ENCODE assay signal across 10 mouse cellular contexts in genomic region chr4:107001259-107001810, GRCm38 (mm10).
DNase-seq lines count a peak whose midpoint lies in the region; ATAC-seq and TF ChIP-seq lines count a peak whose summit lies in the region.
"Had no signal": no experiment of that assay in that cellular context is flagged by ENCODE, and none has a peak within 500 bp of the region (broad histone marks: within the 10 kb centered on the region; RNA-seq: fewer than 3 reads in every experiment).

No protein-coding gene starts in this region.

- no peak overlapping the region for H3K4me3 ChIP-seq in layer of hippocampus, adult 2 months
- no peak overlapping the region for H3K4me3 ChIP-seq in hindbrain, embryonic 12.5 days
- H3K4me3 ChIP-seq in limb, embryonic 15.5 days: no peak overlapping the region
- H3K4me3 ChIP-seq in neural tube, embryonic 14.5 days (ENCODE audit: low read depth, low read length): no peak overlapping the region
- no peak overlapping the region for H3K4me3 ChIP-seq in lung, adult 2 months (replicated peaks; ENCODE audit: extremely low read depth, low read depth, low read length)

- TF ChIP-seq CTCF in layer of hippocampus, adult 2 months (conservative IDR thresholded peaks at IDR 0.05): no peak
- TF ChIP-seq CTCF in lung, adult 2 months (IDR thresholded peaks at IDR 0.05; ENCODE audit: insufficient read depth, low read length): no peak

- no peak for TF ChIP-seq POLR2A in lung, adult 2 months (IDR thresholded peaks at IDR 0.05; ENCODE audit: borderline replicate concordance, extremely low read depth, low read depth, low read length)

- H3K4me1 ChIP-seq in hindbrain, embryonic 12.5 days: peaks cover 77% of the 10 kb centered on the region
- H3K4me1 ChIP-seq in limb, embryonic 15.5 days: peaks cover 58% of the 10 kb centered on the region
- H3K4me1 ChIP-seq in neural tube, embryonic 14.5 days (ENCODE audit: control insufficient read depth, insufficient read depth, low read length): peaks cover 44% of the 10 kb centered on the region
- peaks cover 4% of the 10 kb centered on the region; the same call in 1 of the 2 replicates for H3K4me1 ChIP-seq in lung, adult 2 months (ENCODE audit: control insufficient read depth, insufficient read depth, low read length)

- 64% methylated on average over 5 of the region's 5 CpGs for WGBS in hindbrain, embryonic 12.5 days
- whole genome bisulfite sequencing in limb, embryonic 15.5 days: 44% methylated on average over 5 of the region's 5 CpGs
- WGBS in neural tube, embryonic 14.5 days: 56% methylated on average over 5 of the region's 5 CpGs
- WGBS in lung, adult 2 months: 71% methylated on average over 5 of the region's 5 CpGs

- no peak overlapping the region for H3K4me2 ChIP-seq in hindbrain, embryonic 12.5 days (replicated peaks)
- H3K4me2 ChIP-seq in limb, embryonic 15.5 days: no peak overlapping the region
- H3K4me2 ChIP-seq in neural tube, embryonic 14.5 days (ENCODE audit: low read depth, low read length): no peak overlapping the region

- peak overlapping the region; percentile 83 for H3K27ac ChIP-seq in layer of hippocampus, adult 2 months
- 0 out of 2 replicates have a peak overlapping the region, but pooled peaks have one; percentile 36 for H3K27ac ChIP-seq in hindbrain, embryonic 12.5 days
- H3K27ac ChIP-seq in limb, embryonic 15.5 days: no peak overlapping the region
- H3K27ac ChIP-seq in neural tube, embryonic 14.5 days (ENCODE audit: low read depth, low read length): peak overlapping the region; percentile 39; the same call in 1 of the 2 replicates

- H3K9ac ChIP-seq in hindbrain, embryonic 12.5 days: no peak overlapping the region
- H3K9ac ChIP-seq in limb, embryonic 15.5 days: peak overlapping the region; percentile 3; the same call in 1 of the 2 replicates
- H3K9ac ChIP-seq in neural tube, embryonic 14.5 days (replicated peaks; ENCODE audit: low read depth, low read length): no peak overlapping the region

- H3K9me3 ChIP-seq in hindbrain, embryonic 12.5 days (replicated peaks): no peaks in the 10 kb centered on the region
- no peaks in the 10 kb centered on the region for H3K9me3 ChIP-seq in limb, embryonic 15.5 days
- H3K9me3 ChIP-seq in neural tube, embryonic 14.5 days (ENCODE audit: control insufficient read depth, low read length): no peaks in the 10 kb centered on the region

- no peak for DNase-seq in layer of hippocampus, adult 2 months (ENCODE audit: low spot score in 2 of 2)
- no peak for DNase-seq in layer of hippocampus, adult 9-10 months (ENCODE audit: low spot score)
- no peak for DNase-seq in spleen, postnatal 14 days (ENCODE audit: low spot score in 2 of 2)
- DNase-seq in lung, adult 2 months: no peak
- no peak for DNase-seq in right cerebral cortex, adult 18-20 months
- DNase-seq: adrenal gland, adult 2 months; heart, postnatal 10 days had no signal

- 0 out of 2 replicates have a peak, but pooled peaks cover 3% of the 10 kb centered on the region for H3K36me3 ChIP-seq in hindbrain, embryonic 12.5 days
- H3K36me3 ChIP-seq in limb, embryonic 15.5 days: no peaks in the 10 kb centered on the region
- no peaks in the 10 kb centered on the region for H3K36me3 ChIP-seq in neural tube, embryonic 14.5 days (ENCODE audit: control insufficient read depth, insufficient read depth, low read length)

- ATAC-seq in hindbrain, embryonic 12.5 days (ENCODE audit: low FRiP score): no peak
- no peak for ATAC-seq in limb, embryonic 15.5 days (ENCODE audit: insufficient number of reproducible peaks, low FRiP score, low TSS enrichment, low read depth)
- ATAC-seq in neural tube, embryonic 14.5 days (ENCODE audit: low read depth): no peak

- no peaks in the 10 kb centered on the region for H3K27me3 ChIP-seq in hindbrain, embryonic 12.5 days
- no peaks in the 10 kb centered on the region for H3K27me3 ChIP-seq in limb, embryonic 15.5 days
- no peaks in the 10 kb centered on the region for H3K27me3 ChIP-seq in neural tube, embryonic 14.5 days (ENCODE audit: control insufficient read depth, insufficient read depth, low read length)
